Mouse (Mus musculus): ENCODE measurements at regions not wholly inside any gene's neighbourhood (a gene's known extent, or its start where the extent isn't known, plus 50 kb on each side); places are given as distances from the start of the nearest gene placed in this dataset.

- Histone ChIP-seq H3K9me3 (no peaks in the 10 kb centered on the region), H3K4me3 (no peak overlapping the region), H3K9ac (no peak overlapping the region), H3K27ac (peak overlapping the region; percentile 70), H3K4me2 (no peak overlapping the region), H3K4me1 (peaks cover 54% of the 10 kb centered on the region), H3K36me3 (replicated peaks) (no peaks in the 10 kb centered on the region), H3K27me3 (replicated peaks) (no peaks in the 10 kb centered on the region)
- WGBS, result 19% methylated on average over 3 of the region's 3 CpGs
- ATAC-seq (replicated peaks), result no peak; the same call in 1 of the 2 replicates
Observed at GRCm38 (mm10) chr1:61298064-61298463, 320.3 kb downstream of the Icos start.

DNA sequence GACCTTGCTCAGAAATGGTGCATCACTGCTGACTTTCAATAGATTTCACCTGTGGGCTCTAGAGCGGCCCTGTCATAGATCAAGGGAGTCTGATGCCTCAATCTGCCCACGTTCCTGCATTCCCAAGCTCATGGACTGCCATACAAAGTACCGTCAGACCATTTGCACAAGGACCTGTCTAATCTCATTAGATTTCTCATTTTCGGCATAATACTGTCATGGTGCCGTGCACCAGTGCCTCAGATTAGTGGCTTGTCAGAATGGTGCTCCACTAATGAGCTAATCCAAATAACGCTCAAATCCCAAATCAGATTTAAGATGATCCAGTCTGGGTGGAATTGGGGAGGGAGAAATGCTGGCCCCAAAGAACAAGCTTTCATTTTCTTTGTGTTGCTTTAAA lies 321.1 kb downstream of the Icos start:
- Histone ChIP-seq H3K27me3 (replicated peaks) (no peaks in the 10 kb centered on the region), H3K9me3 (no peaks in the 10 kb centered on the region), H3K4me2 (no peak overlapping the region), H3K4me1 (peaks cover 55% of the 10 kb centered on the region), H3K27ac (peak overlapping the region; percentile 70), H3K36me3 (replicated peaks) (no peaks in the 10 kb centered on the region), H3K4me3 (no peak overlapping the region), H3K9ac (no peak overlapping the region)
- 24% methylated on average over 6 of the region's 6 CpGs for WGBS
- no peak; the same call in 1 of the 2 replicates for ATAC-seq (replicated peaks)

- Histone ChIP-seq H3K36me3 (replicated peaks) (no peaks in the 10 kb centered on the region), H3K4me3 (no peak overlapping the region), H3K9me3 (no peaks in the 10 kb centered on the region), H3K27ac (peak overlapping the region; percentile 36; the same call in 1 of the 2 replicates), H3K4me1 (peaks cover 55% of the 10 kb centered on the region), H3K4me2 (no peak overlapping the region), H3K27me3 (replicated peaks) (no peaks in the 10 kb centered on the region), H3K9ac (no peak overlapping the region)
- no peak for ATAC-seq (replicated peaks)
- WGBS, result 47% methylated on average over 4 of the region's 4 CpGs
Observed at GRCm38 (mm10) chr1:61300491-61300890, 322.8 kb downstream of the Icos start.

- no peaks in the 10 kb centered on the region for H3K27me3 ChIP-seq (replicated peaks)
- peak overlapping the region; percentile 36; the same call in 1 of the 2 replicates for H3K27ac ChIP-seq
- H3K9ac ChIP-seq, result no peak overlapping the region
- WGBS, result 29% methylated on average over 24 of the region's 24 CpGs
- no peak overlapping the region for H3K4me3 ChIP-seq
- H3K4me1 ChIP-seq, result peaks cover 54% of the 10 kb centered on the region
- no peaks in the 10 kb centered on the region for H3K36me3 ChIP-seq (replicated peaks)
- peak overlapping the region; percentile 8; the same call in 1 of the 2 replicates for H3K4me2 ChIP-seq
- no peaks in the 10 kb centered on the region for H3K9me3 ChIP-seq
- peak; percentile 44; the same call in 1 of the 2 replicates for ATAC-seq (replicated peaks)
Observed at GRCm38 (mm10) chr1:61301041-61302030, 323.6 kb downstream of the Icos start.

GRCm38 (mm10) chr1:61302570-61303071 lies 324.9 kb downstream of the Icos start:
- Histone ChIP-seq H3K4me3 (no peak overlapping the region), H3K4me1 (peaks cover 47% of the 10 kb centered on the region), H3K9ac (no peak overlapping the region), H3K4me2 (no peak overlapping the region), H3K27me3 (replicated peaks) (no peaks in the 10 kb centered on the region), H3K9me3 (no peaks in the 10 kb centered on the region), H3K36me3 (replicated peaks) (no peaks in the 10 kb centered on the region), H3K27ac (no peak overlapping the region)
- ATAC-seq (replicated peaks), result 0 out of 2 replicates have a peak, but pooled peaks have one; percentile 46
- 24% methylated on average over 8 of the region's 8 CpGs for WGBS

DNA sequence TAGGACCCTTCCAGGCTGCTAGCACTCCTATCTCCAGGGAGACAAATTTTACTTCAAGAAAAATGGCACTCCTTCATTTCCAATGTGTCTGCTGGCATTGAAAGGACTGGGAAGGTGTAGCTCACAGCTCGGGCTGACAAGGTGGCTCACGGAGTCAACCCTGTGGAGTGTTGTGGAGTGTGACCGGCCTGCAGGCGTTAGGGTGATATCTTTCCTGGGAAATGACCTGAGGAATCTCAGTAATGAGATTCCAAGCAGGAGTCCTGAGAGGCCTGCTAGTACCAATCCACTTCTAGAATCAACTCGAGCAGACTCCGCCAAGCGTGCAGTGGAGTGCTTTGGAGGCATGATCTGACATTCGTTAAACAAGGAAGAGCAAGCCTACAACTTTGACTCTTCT lies 328.6 kb downstream of the Icos start:
- Histone ChIP-seq H3K4me2 (no peak overlapping the region), H3K4me1 (peaks cover 16% of the 10 kb centered on the region), H3K9ac (no peak overlapping the region), H3K9me3 (no peaks in the 10 kb centered on the region), H3K27ac (no peak overlapping the region), H3K4me3 (no peak overlapping the region), H3K36me3 (replicated peaks) (no peaks in the 10 kb centered on the region), H3K27me3 (replicated peaks) (no peaks in the 10 kb centered on the region)
- 47% methylated on average over 8 of the region's 8 CpGs for WGBS
- no peak for ATAC-seq (replicated peaks)

- H3K27ac ChIP-seq, result no peak overlapping the region
- H3K4me3 ChIP-seq, result no peak overlapping the region
- no peak overlapping the region for H3K9ac ChIP-seq
- H3K27me3 ChIP-seq (replicated peaks), result no peaks in the 10 kb centered on the region
- H3K4me2 ChIP-seq, result no peak overlapping the region
- no peak for ATAC-seq (replicated peaks)
- no peaks in the 10 kb centered on the region for H3K4me1 ChIP-seq
- H3K36me3 ChIP-seq (replicated peaks), result no peaks in the 10 kb centered on the region
- no peaks in the 10 kb centered on the region for H3K9me3 ChIP-seq
- 81% methylated on average over 1 of the region's 1 CpGs for WGBS
Observed at GRCm38 (mm10) chr1:61309563-61309962, 329.1 kb upstream of the Pard3b start.

- Histone ChIP-seq H3K36me3 (replicated peaks) (no peaks in the 10 kb centered on the region), H3K9ac (no peak overlapping the region), H3K4me3 (no peak overlapping the region), H3K4me1 (no peaks in the 10 kb centered on the region), H3K27ac (no peak overlapping the region), H3K27me3 (replicated peaks) (no peaks in the 10 kb centered on the region), H3K4me2 (no peak overlapping the region), H3K9me3 (no peaks in the 10 kb centered on the region)
- ATAC-seq (replicated peaks), result no peak
- 89% methylated on average over 3 of the region's 3 CpGs for WGBS
Observed at GRCm38 (mm10) chr1:61310063-61310760, 328.4 kb upstream of the Pard3b start.

DNA sequence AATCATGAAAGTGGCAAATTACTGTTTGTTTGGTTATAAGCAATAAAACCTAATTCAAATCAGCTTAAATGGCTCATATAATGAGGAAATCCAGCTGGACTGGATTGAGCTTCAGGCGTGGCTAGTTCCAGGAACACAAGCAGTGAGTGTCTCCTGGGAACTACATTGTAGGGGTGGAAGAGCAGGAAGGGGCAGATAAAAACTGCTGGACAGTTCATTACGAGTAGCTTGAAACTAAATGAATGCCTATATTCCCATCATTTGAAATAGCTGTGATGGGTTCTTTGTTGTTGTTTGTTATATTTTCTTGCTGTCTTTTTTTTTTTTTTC lies 327.9 kb upstream of the Pard3b start:
- H3K4me3 ChIP-seq, result no peak overlapping the region
- 79% methylated on average over 2 of the region's 2 CpGs for WGBS
- no peaks in the 10 kb centered on the region for H3K4me1 ChIP-seq
- no peak for ATAC-seq (replicated peaks)
- H3K27ac ChIP-seq, result no peak overlapping the region
- no peak overlapping the region for H3K4me2 ChIP-seq
- no peaks in the 10 kb centered on the region for H3K27me3 ChIP-seq (replicated peaks)
- H3K9me3 ChIP-seq, result no peaks in the 10 kb centered on the region
- H3K36me3 ChIP-seq (replicated peaks), result no peaks in the 10 kb centered on the region
- no peak overlapping the region for H3K9ac ChIP-seq

DNA sequence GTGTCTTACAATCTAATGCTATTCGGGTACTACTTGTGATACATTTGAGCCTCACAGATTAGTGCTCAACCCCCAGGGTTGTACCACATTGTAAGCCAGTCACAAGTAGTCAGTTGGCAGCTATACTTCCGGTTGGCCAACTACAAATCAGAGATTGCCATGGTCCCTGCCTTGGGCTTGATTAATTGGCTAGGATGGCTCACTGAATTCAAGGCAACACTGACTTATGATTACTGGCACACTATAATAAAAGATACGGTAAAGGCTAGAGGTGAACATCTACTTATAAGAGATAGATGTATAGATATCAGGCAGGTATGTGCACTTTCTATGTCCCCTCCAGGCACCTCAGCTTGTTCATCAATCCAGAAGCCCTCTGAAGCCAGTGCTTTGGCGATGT lies 325.4 kb upstream of the Pard3b start:
- Histone ChIP-seq H3K9me3 (no peaks in the 10 kb centered on the region), H3K36me3 (replicated peaks) (no peaks in the 10 kb centered on the region), H3K4me3 (no peak overlapping the region), H3K4me1 (no peaks in the 10 kb centered on the region), H3K27ac (no peak overlapping the region), H3K9ac (no peak overlapping the region), H3K4me2 (no peak overlapping the region), H3K27me3 (replicated peaks) (no peaks in the 10 kb centered on the region)
- no peak for ATAC-seq (replicated peaks)
- WGBS, result 85% methylated on average over 4 of the region's 4 CpGs

DNA sequence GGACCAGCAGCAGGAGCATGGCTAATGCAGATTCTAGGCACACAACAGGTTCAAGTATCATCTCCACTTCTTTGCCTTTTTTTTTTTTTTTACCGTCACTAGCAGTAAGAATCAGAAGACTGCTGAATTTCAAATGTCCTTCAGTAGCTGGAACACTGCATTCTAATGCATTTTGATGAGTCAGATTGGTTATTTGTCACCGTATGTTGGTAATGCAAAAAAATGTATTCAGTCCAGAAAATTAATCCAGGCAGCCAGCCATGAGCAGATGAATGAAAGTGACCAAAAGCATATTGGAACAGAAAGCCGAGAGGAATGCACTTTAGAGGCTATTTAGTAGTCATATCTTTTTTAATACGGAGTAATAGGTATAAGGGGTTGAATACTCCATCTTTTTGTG lies 322.4 kb upstream of the Pard3b start:
- H3K9me3 ChIP-seq, result no peaks in the 10 kb centered on the region
- no peaks in the 10 kb centered on the region for H3K36me3 ChIP-seq (replicated peaks)
- H3K27me3 ChIP-seq (replicated peaks), result no peaks in the 10 kb centered on the region
- no peak overlapping the region for H3K9ac ChIP-seq
- WGBS, result 57% methylated on average over 4 of the region's 4 CpGs
- ATAC-seq (replicated peaks), result no peak
- H3K27ac ChIP-seq, result no peak overlapping the region
- no peak overlapping the region for H3K4me3 ChIP-seq
- no peaks in the 10 kb centered on the region for H3K4me1 ChIP-seq
- H3K4me2 ChIP-seq, result no peak overlapping the region

DNA sequence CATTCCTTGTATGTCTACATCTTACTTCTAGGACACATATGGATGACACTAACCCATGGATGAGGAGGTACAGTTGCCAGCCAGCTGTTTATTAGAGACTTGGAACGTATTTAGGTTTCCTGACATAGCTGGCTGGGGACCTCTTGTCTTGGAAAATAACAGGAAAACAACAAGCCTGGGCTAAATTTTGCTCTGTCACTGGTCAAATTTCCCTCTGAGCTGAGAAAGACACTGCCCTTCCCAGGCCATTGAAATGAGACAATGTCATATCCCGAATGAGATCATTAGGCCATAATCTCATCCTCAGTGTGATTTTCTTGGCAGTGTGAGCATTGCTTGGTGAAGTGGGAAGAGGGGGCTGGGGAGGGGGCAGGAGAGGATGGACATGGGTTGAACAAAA lies 321.9 kb upstream of the Pard3b start:
- H3K36me3 ChIP-seq (replicated peaks), result no peaks in the 10 kb centered on the region
- H3K4me3 ChIP-seq, result no peak overlapping the region
- H3K27ac ChIP-seq, result no peak overlapping the region
- H3K4me2 ChIP-seq, result no peak overlapping the region
- no peaks in the 10 kb centered on the region for H3K27me3 ChIP-seq (replicated peaks)
- no peaks in the 10 kb centered on the region for H3K9me3 ChIP-seq
- WGBS, result 78% methylated on average over 2 of the region's 2 CpGs
- no peak overlapping the region for H3K9ac ChIP-seq
- ATAC-seq (replicated peaks), result no peak
- H3K4me1 ChIP-seq, result no peaks in the 10 kb centered on the region

All from midbrain, embryonic 15.5 days (tissue).